Mouse (Mus musculus) forebrain, postnatal 0 days (tissue): ENCODE measurements at regions not wholly inside any gene's neighbourhood (a gene's known extent, or its start where the extent isn't known, plus 50 kb on each side); places are given as distances from the start of the nearest gene placed in this dataset.

ENCODE experiments used
- ATAC-seq: fragments of 200-750 bp; cut with Nextera tagmentation; 2 replicates; pipeline ENCODE4 v1.8.0; 2017; ENCODE audit warnings: mild to moderate bottlenecking, moderate library complexity
- DNase-seq: peaks from one replicate; pipeline ENCODE4 v3.0.0-alpha.2; 2015
- H3K27ac ChIP-seq: fragments of 300-500 bp; sonication (generic); 2 replicates; pipeline ENCODE4 v1.5.1; 2014; ENCODE audit warnings: low read depth, mild to moderate bottlenecking, antibody characterized with exemption, low read length, moderate library complexity, mixed read lengths
- H3K27me3 ChIP-seq: fragments of 300-500 bp; sonication (generic); 2 replicates; pipeline ENCODE4 v1.6.1; 2014; ENCODE audit warnings: mild to moderate bottlenecking, low read length, mixed read lengths; ENCODE audit not compliant: insufficient read depth
- H3K36me3 ChIP-seq: fragments of 300-500 bp; sonication (generic); 2 replicates; pipeline ENCODE4 v1.6.1; 2014; ENCODE audit warnings: mild to moderate bottlenecking, moderate library complexity; ENCODE audit not compliant: insufficient read depth
- H3K4me1 ChIP-seq: fragments of 300-500 bp; sonication (generic); 2 replicates; pipeline ENCODE4 v1.6.1; 2014; ENCODE audit warnings: antibody characterized with exemption; ENCODE audit not compliant: insufficient read depth
- H3K4me2 ChIP-seq: fragments of 300-500 bp; sonication (generic); 2 replicates; pipeline ENCODE4 v1.6.1; 2014; ENCODE audit warnings: low read depth, mild to moderate bottlenecking, moderate library complexity
- H3K4me3 ChIP-seq: fragments of 300-500 bp; sonication (generic); 2 replicates; pipeline ENCODE4 v1.5.1; 2014; ENCODE audit warnings: low read depth, low read length, mixed read lengths
- H3K9ac ChIP-seq: fragments of 300-500 bp; sonication (generic); 2 replicates; pipeline ENCODE4 v1.6.1; 2014; ENCODE audit warnings: mild to moderate bottlenecking
- H3K9me3 ChIP-seq: fragments of 300-500 bp; sonication (generic); 2 replicates; pipeline ENCODE4 v1.6.1; 2016; ENCODE audit warnings: low read length
- CTCF ChIP-seq: sonication (generic); IDR thresholded peaks from 2 replicates; pipeline ENCODE4 v1.5.1; 2016; ENCODE audit warnings: antibody characterized with exemption, control low read depth, low read depth
- WGBS: fragments of 180-500 bp; shearing (Covaris S2); extraction: QIAGEN DNeasy Blood & Tissue Kit; methylation state at CpG from one replicate; pipeline ENCODE4 v1.1.7; 2014; 5-methylcytosine and 5-hydroxymethylcytosine counted together

- no peaks in the 10 kb centered on the region for H3K27me3 ChIP-seq
- no peaks in the 10 kb centered on the region for H3K36me3 ChIP-seq
- no peaks in the 10 kb centered on the region for H3K4me1 ChIP-seq
- no peak for ATAC-seq
- H3K9me3 ChIP-seq: no peaks in the 10 kb centered on the region
- H3K4me3 ChIP-seq: no peak overlapping the region
- no peak overlapping the region for H3K9ac ChIP-seq
- no peak overlapping the region for H3K4me2 ChIP-seq
- H3K27ac ChIP-seq: no peak overlapping the region
- no peak for TF ChIP-seq CTCF
- DNase-seq: no peak
Observed at GRCm38 (mm10) chr1:143204070-143204469, 436.4 kb upstream of the B3galt2 start.

GRCm38 (mm10) chr1:143206995-143207394, 433.5 kb upstream of the B3galt2 start:
- 43% methylated on average over 3 of the region's 3 CpGs for WGBS
- no peaks in the 10 kb centered on the region for H3K9me3 ChIP-seq
- no peaks in the 10 kb centered on the region for H3K4me1 ChIP-seq
- no peak overlapping the region for H3K9ac ChIP-seq
- H3K27me3 ChIP-seq: no peaks in the 10 kb centered on the region
- ATAC-seq: no peak
- no peak overlapping the region for H3K4me3 ChIP-seq
- DNase-seq: no peak
- H3K27ac ChIP-seq: no peak overlapping the region
- no peak for TF ChIP-seq CTCF
- no peak overlapping the region for H3K4me2 ChIP-seq
- no peaks in the 10 kb centered on the region for H3K36me3 ChIP-seq

- H3K4me3 ChIP-seq: no peak overlapping the region
- no peak overlapping the region for H3K9ac ChIP-seq
- no peak overlapping the region for H3K27ac ChIP-seq
- 38% methylated on average over 6 of the region's 6 CpGs for WGBS
- H3K27me3 ChIP-seq: no peaks in the 10 kb centered on the region
- DNase-seq (no peak), ATAC-seq (no peak)
- no peaks in the 10 kb centered on the region for H3K9me3 ChIP-seq
- no peak overlapping the region for H3K4me2 ChIP-seq
- no peaks in the 10 kb centered on the region for H3K4me1 ChIP-seq
- H3K36me3 ChIP-seq: no peaks in the 10 kb centered on the region
- no peak for TF ChIP-seq CTCF
Observed at GRCm38 (mm10) chr1:143207399-143208065, 432.9 kb upstream of the B3galt2 start.

GRCm38 (mm10) chr1:143217401-143217800, 423.1 kb upstream of the B3galt2 start:
- no peak for DNase-seq
- Histone ChIP-seq H3K4me3 (no peak overlapping the region), H3K4me2 (no peak overlapping the region), H3K27ac (no peak overlapping the region), H3K36me3 (no peaks in the 10 kb centered on the region), H3K9me3 (no peaks in the 10 kb centered on the region), H3K27me3 (no peaks in the 10 kb centered on the region), H3K9ac (no peak overlapping the region), H3K4me1 (no peaks in the 10 kb centered on the region)
- no peak for TF ChIP-seq CTCF
- ATAC-seq: no peak

- ATAC-seq (no peak), DNase-seq (no peak)
- Histone ChIP-seq H3K27ac (no peak overlapping the region), H3K36me3 (no peaks in the 10 kb centered on the region), H3K4me3 (no peak overlapping the region), H3K4me2 (no peak overlapping the region), H3K4me1 (no peaks in the 10 kb centered on the region), H3K27me3 (no peaks in the 10 kb centered on the region), H3K9ac (no peak overlapping the region), H3K9me3 (no peaks in the 10 kb centered on the region)
- no peak for TF ChIP-seq CTCF
- WGBS: 92% methylated on average over 7 of the region's 7 CpGs
Observed at GRCm38 (mm10) chr1:143231969-143232368, 408.5 kb upstream of the B3galt2 start.

- TF ChIP-seq CTCF: no peak
Observed at GRCm38 (mm10) chr1:143258470-143259215, 381.8 kb upstream of the B3galt2 start.

GRCm38 (mm10) chr1:143263263-143264038, 377.0 kb upstream of the B3galt2 start:
- ATAC-seq (no peak), DNase-seq (no peak)
- Histone ChIP-seq H3K4me1 (no peaks in the 10 kb centered on the region), H3K27ac (no peak overlapping the region), H3K9me3 (no peaks in the 10 kb centered on the region), H3K4me3 (no peak overlapping the region), H3K27me3 (no peaks in the 10 kb centered on the region), H3K9ac (no peak overlapping the region), H3K36me3 (no peaks in the 10 kb centered on the region), H3K4me2 (no peak overlapping the region)
- no peak for TF ChIP-seq CTCF
- 88% methylated on average over 11 of the region's 11 CpGs for WGBS

More at GRCm38 (mm10) chr1:143258470-143259215, 381.8 kb upstream of the B3galt2 start:
- Histone ChIP-seq H3K27ac (no peak overlapping the region), H3K27me3 (no peaks in the 10 kb centered on the region), H3K4me2 (no peak overlapping the region), H3K4me3 (no peak overlapping the region), H3K36me3 (no peaks in the 10 kb centered on the region), H3K9me3 (no peaks in the 10 kb centered on the region), H3K9ac (no peak overlapping the region), H3K4me1 (no peaks in the 10 kb centered on the region)
- no peak for DNase-seq
- no peak; the same call in 1 of the 2 replicates for ATAC-seq
- 26% methylated on average over 5 of the region's 5 CpGs for WGBS
